Mouse (Mus musculus) megakaryocyte, adult 5-6 weeks (primary cell): ENCODE measurements at regions not wholly inside any gene's neighbourhood (a gene's known extent, or its start where the extent isn't known, plus 50 kb on each side); places are given as distances from the start of the nearest gene placed in this dataset.

Experiments
- ATAC-seq: 2 replicates; pipeline ENCODE4 v1.8.0; 2016; ENCODE audit warnings: mild to moderate bottlenecking, inconsistent platforms; ENCODE audit not compliant: poor library complexity, severe bottlenecking

GRCm38 (mm10) chr15:97507176-97507575 lies 198.4 kb downstream of the Rpap3 start:
- ATAC-seq, result no peak

GRCm38 (mm10) chr15:97505715-97506114 lies 199.9 kb downstream of the Rpap3 start:
- ATAC-seq, result no peak

- peak; percentile 79 for ATAC-seq
Measured at GRCm38 (mm10) chr15:97504325-97504724, 201.3 kb downstream of the Rpap3 start.

- no peak for ATAC-seq
Measured at GRCm38 (mm10) chr15:97502056-97502455, 203.6 kb downstream of the Rpap3 start.

GRCm38 (mm10) chr15:97501420-97501819 lies 204.2 kb downstream of the Rpap3 start:
- peak; percentile 78 for ATAC-seq

- no peak for ATAC-seq
Measured at GRCm38 (mm10) chr15:97499821-97500385, 205.7 kb downstream of the Rpap3 start.

- no peak for ATAC-seq
Measured at GRCm38 (mm10) chr15:97499240-97499639, 206.4 kb downstream of the Rpap3 start.

- ATAC-seq, result peak; percentile 47; the same call in 1 of the 2 replicates
Measured at GRCm38 (mm10) chr15:97498375-97498774, 207.2 kb downstream of the Rpap3 start.

- ATAC-seq, result no peak
Measured at GRCm38 (mm10) chr15:97496026-97496425, 209.6 kb downstream of the Rpap3 start.

GRCm38 (mm10) chr15:97493340-97493739 lies 212.3 kb downstream of the Rpap3 start:
- ATAC-seq, result no peak

GRCm38 (mm10) chr15:97491796-97492195 lies 213.8 kb downstream of the Rpap3 start:
- no peak for ATAC-seq

GRCm38 (mm10) chr15:97487425-97487824 lies 218.2 kb downstream of the Rpap3 start:
- peak; percentile 95 for ATAC-seq

- ATAC-seq, result no peak
Measured at GRCm38 (mm10) chr15:97471986-97472779, 225.1 kb upstream of the Amigo2 start.

- ATAC-seq, result no peak
Measured at GRCm38 (mm10) chr15:97471476-97471875, 224.4 kb upstream of the Amigo2 start.

GRCm38 (mm10) chr15:97469684-97470344 lies 222.7 kb upstream of the Amigo2 start:
- peak; percentile 88 for ATAC-seq

- peak; percentile 73 for ATAC-seq
Measured at GRCm38 (mm10) chr15:97468732-97469683, 221.9 kb upstream of the Amigo2 start.

GRCm38 (mm10) chr15:97467781-97468485 lies 220.8 kb upstream of the Amigo2 start:
- no peak for ATAC-seq

- no peak for ATAC-seq
Measured at GRCm38 (mm10) chr15:97466906-97467465, 219.9 kb upstream of the Amigo2 start.

GRCm38 (mm10) chr15:97466110-97466509 lies 219.0 kb upstream of the Amigo2 start:
- ATAC-seq, result no peak

GRCm38 (mm10) chr15:97465366-97465765 lies 218.3 kb upstream of the Amigo2 start:
- no peak for ATAC-seq
